Mouse (Mus musculus): Measurements from ENCODE around the gene Aifm3. TPM values are rescaled to one million over a fixed set of nuclear protein-coding genes. Genes with fewer than 3 reads are reported as not detected.
A peak's percentile ranks its signal among the peaks of the same experiment; 100 is the strongest.

The Aifm3 gene
- polyA plus RNA-seq (2016; fragmentation: Nextera tagmentation; extraction: Ambion mirVana): 3.0 and 4.5 TPM in 2 replicates

DNA sequence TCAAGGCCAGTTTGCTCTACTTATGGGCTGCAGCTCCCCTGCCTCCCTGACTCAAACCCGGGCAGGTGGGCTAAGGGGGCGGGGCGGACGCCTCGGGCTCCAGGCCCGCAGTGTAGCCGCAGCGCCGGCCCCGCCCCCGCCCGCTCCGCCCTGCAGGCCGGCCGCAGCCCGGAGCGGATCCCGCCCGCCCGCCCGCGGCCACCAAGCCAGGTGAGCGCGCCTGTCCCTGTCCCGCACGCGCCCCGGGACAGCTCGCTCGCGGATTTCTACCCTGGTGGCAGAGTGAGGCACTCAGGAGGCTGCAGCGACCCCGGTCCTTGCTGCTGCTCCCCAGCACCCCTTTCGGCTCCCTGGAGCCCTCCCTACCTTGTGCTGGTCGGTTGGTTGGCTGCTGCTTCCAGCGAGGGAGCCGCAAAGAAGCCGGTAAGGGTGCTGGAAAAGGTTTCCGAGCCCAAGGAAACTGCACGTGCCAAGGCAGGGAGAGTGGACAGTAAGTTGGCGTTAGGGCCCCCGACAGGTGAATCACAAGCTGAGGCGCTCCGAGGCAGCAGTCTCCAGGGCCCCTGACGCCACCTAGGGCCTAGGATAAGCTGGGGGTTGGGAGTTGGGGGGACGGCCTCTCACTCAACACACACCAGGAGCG is at the start of gene Aifm3:
Gene Aifm3, plus strand, starts transcription at position 143 of the 643 bp plus-strand sequence.
- Histone ChIP-seq H3K36me3 (peaks cover 24% of the 10 kb centered on the region), H3K9me3 (replicated peaks) (no peaks in the 10 kb centered on the region), H3K4me1 (peaks cover 10% of the 10 kb centered on the region), H3K27ac (no peak within 1 kb of the TSS), H3K27me3 (peaks cover 25% of the 10 kb centered on the region), H3K9ac (peak within 1 kb of the TSS; percentile 62), H3K4me3 (peak within 1 kb of the TSS; percentile 41), H3K4me2 (replicated peaks) (peak within 1 kb of the TSS; percentile 85)
- peak; percentile 60 for ATAC-seq (ENCODE audit: low FRiP score)
- 1% methylated on average over 47 of the region's 47 CpGs for WGBS

DNA sequence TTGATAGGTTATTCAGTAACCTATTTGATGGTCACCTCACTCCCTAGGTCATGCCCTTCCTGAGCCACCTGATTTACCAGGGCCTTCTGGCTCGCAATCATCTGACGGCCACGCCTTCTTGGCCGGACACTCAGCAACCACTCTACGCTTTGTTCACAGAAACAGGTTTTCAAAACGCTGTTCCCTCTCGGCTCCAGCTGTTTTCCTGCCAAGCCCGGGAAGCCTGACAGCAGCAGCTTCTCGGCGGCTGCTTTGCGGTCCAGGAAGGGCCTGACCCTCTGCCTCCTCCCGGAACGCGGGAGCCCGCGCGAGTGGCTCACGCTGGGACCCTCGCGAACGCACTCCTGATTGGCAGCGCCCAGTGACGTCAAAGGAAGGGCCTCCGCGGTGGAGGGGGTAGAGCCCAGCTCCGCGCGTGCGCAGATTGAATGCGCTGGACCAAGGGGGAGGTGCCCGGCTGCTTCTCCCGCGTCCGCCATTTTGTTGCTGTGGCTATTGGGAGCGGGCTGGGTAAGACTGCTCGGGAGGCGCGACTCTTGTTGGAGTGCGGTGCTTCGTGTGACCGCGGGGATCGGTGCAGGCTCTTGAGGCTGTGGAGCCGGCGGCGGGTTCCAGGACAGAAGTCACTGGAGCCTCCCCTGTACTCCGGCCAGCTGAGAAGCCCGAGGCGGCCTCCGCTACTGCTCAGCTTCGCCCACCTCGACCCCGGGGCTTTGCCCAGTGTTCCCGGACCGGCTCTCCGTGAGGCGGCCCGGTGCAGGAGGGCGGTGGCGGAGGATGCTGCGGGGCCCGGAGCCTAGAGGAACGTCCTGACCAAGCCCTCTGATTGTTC is 37.7 kb upstream of the Aifm3 start, which contains the start of gene Crkl:
Gene Crkl, plus strand, starts transcription at position 447 of the 832 bp plus-strand sequence.
- H3K27me3 ChIP-seq: no peaks in the 10 kb centered on the region
- H3K4me2 ChIP-seq (replicated peaks): peak within 1 kb of the TSS; percentile 88
- peak within 1 kb of the TSS; percentile 96 for H3K9ac ChIP-seq
- H3K36me3 ChIP-seq: peaks cover 16% of the 10 kb centered on the region
- WGBS: under 1% methylated on average over 63 of the region's 63 CpGs
- ATAC-seq (ENCODE audit: low FRiP score): peak; percentile 96
- peak within 1 kb of the TSS; percentile 97 for H3K27ac ChIP-seq
- no peaks in the 10 kb centered on the region for H3K9me3 ChIP-seq (replicated peaks)
- H3K4me3 ChIP-seq: peak within 1 kb of the TSS; percentile 97
- H3K4me1 ChIP-seq: peaks cover 20% of the 10 kb centered on the region

DNA sequence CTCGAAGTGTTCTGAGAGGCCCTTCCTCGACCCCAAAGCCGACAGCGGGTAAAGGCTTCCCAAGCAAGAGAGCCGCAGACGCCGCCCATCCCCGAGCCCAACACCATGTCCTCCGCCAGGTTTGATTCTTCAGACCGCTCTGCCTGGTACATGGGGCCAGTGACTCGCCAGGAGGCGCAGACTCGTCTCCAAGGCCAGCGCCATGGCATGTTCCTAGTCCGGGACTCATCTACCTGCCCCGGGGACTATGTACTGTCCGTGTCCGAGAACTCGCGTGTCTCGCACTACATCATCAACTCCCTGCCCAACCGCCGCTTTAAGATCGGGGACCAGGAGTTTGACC is 37.1 kb upstream of the Aifm3 start:
- Histone ChIP-seq H3K9me3 (replicated peaks) (no peaks in the 10 kb centered on the region), H3K4me1 (peaks cover 20% of the 10 kb centered on the region), H3K4me2 (replicated peaks) (peak overlapping the region; percentile 88), H3K9ac (peak overlapping the region; percentile 96), H3K27ac (peak overlapping the region; percentile 97), H3K36me3 (peaks cover 21% of the 10 kb centered on the region), H3K4me3 (peak overlapping the region; percentile 97), H3K27me3 (no peaks in the 10 kb centered on the region)
- peak; percentile 69 for ATAC-seq (ENCODE audit: low FRiP score)
- WGBS: under 1% methylated on average over 24 of the region's 24 CpGs

DNA sequence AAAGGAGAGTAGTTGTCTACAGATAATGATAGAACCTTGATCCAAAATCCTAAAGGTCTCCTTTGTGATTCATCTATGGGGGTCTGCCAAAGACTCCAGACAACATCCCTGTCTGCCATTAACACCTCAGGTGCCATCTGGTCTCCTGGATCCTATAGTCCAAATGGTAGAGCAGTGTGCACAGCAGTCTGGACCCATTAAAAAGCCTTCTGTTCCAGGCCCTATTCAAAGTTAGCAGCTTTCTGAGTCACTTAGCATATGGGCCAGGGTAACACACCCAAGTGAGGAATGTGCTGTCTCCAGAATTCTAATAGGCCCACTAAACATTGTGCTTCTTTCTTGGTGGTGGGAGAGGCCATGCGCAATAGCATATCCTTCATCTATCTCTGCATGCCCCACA is 32.5 kb upstream of the Aifm3 start:
- Histone ChIP-seq H3K9me3 (replicated peaks) (no peaks in the 10 kb centered on the region), H3K9ac (no peak overlapping the region), H3K36me3 (peaks cover 39% of the 10 kb centered on the region), H3K4me2 (replicated peaks) (no peak overlapping the region), H3K27me3 (no peaks in the 10 kb centered on the region), H3K4me1 (peaks cover 15% of the 10 kb centered on the region), H3K4me3 (no peak overlapping the region), H3K27ac (no peak overlapping the region)
- ATAC-seq (ENCODE audit: low FRiP score): no peak
- 96% methylated on average over 1 of the region's 1 CpGs for WGBS

DNA sequence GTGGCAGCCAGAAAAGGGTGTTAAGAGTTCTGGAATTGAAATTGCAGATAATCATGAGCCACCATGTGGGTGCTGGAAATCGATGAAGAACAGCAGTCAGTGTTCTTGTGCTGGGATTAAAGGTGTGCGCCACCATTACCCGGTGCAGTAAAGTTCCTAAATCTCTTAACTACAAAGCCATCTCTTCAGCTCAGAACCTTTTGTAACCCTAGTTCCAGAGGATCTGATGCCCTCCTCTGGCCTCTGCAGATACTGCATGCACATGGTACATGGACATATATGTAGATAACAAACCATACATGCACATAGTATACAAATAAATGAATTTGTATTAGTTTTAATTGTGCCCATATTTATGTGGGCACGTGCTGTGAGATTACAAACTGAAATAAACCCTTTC is 29.2 kb upstream of the Aifm3 start:
- no peak for ATAC-seq (ENCODE audit: low FRiP score)
- WGBS: 91% methylated on average over 4 of the region's 4 CpGs
- Histone ChIP-seq H3K36me3 (peaks cover 33% of the 10 kb centered on the region), H3K4me1 (peaks cover 1% of the 10 kb centered on the region), H3K9ac (no peak overlapping the region), H3K4me3 (no peak overlapping the region), H3K27me3 (no peaks in the 10 kb centered on the region), H3K9me3 (replicated peaks) (no peaks in the 10 kb centered on the region), H3K27ac (no peak overlapping the region), H3K4me2 (replicated peaks) (no peak overlapping the region)

DNA sequence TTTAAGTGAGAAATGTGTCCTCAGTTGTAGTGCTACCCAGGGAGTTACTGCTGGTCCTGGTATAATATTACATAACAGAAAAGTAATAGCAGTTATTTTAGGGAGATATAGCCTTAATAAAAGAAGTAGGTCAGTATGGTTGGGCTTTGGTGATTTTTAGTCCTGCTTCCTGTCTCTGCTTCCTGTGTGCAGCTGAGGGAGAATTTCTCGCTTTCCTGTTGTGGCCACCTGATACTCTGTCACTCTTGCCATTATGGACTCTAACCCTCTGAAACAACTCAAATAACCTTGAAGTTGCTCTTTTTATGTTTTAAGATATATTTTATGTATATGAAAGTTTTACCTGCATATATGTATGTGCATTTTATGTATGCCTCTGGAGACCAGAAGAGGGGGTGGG is 27.8 kb upstream of the Aifm3 start:
- 94% methylated on average over 1 of the region's 1 CpGs for WGBS

DNA sequence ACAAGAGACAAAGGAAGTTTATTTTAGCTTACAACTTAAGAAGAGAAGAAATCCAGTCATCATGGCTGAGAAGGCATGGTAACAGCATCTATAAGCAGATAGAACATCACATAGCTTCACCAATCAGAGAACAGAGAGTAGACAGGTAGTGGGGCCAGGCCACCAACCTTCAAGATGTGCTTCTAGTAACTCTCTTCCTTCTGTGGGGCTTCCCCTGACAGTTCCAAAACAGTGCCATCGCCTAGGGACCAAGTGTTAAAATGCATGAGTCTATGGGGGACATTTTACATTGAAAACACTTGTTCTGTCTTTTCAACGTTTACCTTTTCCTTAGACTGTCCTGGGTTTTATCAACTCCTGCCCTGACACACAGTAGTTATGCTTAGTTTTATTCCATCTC is 26.2 kb upstream of the Aifm3 start:
- Histone ChIP-seq H3K27me3 (no peaks in the 10 kb centered on the region), H3K4me3 (no peak overlapping the region), H3K36me3 (peaks cover 11% of the 10 kb centered on the region), H3K4me1 (no peaks in the 10 kb centered on the region), H3K9ac (no peak overlapping the region), H3K27ac (no peak overlapping the region), H3K9me3 (replicated peaks) (no peaks in the 10 kb centered on the region), H3K4me2 (replicated peaks) (no peak overlapping the region)
- 96% methylated on average over 2 of the region's 2 CpGs for WGBS
- no peak for ATAC-seq (ENCODE audit: low FRiP score)

More for the DNA sequence above, 27.8 kb upstream of the Aifm3 start:
- no peaks in the 10 kb centered on the region for H3K4me1 ChIP-seq
- H3K27ac ChIP-seq: no peak overlapping the region
- no peak overlapping the region for H3K4me3 ChIP-seq
- H3K4me2 ChIP-seq (replicated peaks): no peak overlapping the region
- H3K36me3 ChIP-seq: peaks cover 23% of the 10 kb centered on the region
- no peak overlapping the region for H3K9ac ChIP-seq
- no peaks in the 10 kb centered on the region for H3K9me3 ChIP-seq (replicated peaks)
- no peak for ATAC-seq (ENCODE audit: low FRiP score)
- H3K27me3 ChIP-seq: no peaks in the 10 kb centered on the region

DNA sequence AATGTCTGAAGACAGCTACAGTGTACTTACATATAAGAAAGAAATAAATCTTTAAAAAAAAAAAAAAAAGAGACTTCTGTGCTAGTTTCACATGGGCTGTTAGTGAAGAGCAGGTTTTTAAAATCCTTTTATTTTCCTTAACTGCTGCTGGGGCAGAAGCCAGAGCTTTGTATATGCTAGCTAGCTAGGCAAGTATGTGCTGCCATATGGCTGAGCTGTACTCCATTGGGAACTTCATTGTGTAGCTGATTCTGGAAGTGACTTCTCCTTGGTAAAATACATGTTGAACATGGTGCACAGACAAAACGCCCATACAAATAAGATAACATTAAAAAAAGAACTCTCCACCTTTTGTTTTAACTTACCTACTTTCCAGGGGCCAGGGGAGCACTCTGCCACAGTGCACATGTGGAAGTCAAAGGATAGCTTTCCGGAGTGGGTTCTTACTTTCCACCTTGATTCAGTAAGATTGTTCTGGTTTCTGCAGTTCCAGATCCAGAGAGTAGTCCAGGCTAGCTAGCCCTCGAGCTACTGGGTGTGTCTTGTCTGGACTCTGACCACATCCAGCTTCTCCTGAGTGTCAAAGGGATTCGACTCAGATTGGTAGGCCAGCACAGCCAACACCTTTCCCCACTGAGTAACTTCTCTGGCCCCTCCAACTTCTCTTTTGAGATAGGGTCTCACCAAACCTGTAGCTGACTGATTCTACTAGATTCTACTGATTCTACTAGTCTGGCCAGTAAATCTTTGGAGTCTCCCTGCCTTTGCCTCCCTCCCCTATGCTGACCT is 22.3 kb upstream of the Aifm3 start:
- Histone ChIP-seq H3K4me3 (no peak overlapping the region), H3K4me2 (replicated peaks) (no peak overlapping the region), H3K36me3 (peaks cover 20% of the 10 kb centered on the region), H3K27me3 (no peaks in the 10 kb centered on the region), H3K4me1 (no peaks in the 10 kb centered on the region), H3K9me3 (replicated peaks) (no peaks in the 10 kb centered on the region), H3K9ac (no peak overlapping the region), H3K27ac (no peak overlapping the region)
- 91% methylated on average over 4 of the region's 4 CpGs for WGBS
- ATAC-seq (ENCODE audit: low FRiP score): no peak

DNA sequence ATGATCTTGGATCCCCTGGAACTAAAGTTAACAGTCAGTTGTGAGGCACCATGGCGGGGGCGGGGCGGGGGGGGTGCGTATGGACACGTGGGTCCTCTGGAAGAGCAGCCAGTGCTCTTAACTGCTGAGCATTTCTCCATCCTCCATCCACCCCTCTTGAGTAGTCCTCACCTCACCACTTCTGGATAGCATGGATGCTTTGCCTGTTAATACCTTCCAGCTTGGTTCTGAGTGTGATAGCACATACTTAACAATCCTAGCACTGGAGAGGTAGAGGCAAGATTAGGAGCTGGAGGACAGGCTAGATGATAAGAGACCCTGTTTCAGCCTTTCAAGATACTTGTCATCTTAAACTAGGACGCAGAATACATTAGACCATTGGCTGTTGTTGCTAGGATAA is 16.9 kb upstream of the Aifm3 start:
- no peaks in the 10 kb centered on the region for H3K27me3 ChIP-seq
- WGBS: 90% methylated on average over 6 of the region's 6 CpGs

DNA sequence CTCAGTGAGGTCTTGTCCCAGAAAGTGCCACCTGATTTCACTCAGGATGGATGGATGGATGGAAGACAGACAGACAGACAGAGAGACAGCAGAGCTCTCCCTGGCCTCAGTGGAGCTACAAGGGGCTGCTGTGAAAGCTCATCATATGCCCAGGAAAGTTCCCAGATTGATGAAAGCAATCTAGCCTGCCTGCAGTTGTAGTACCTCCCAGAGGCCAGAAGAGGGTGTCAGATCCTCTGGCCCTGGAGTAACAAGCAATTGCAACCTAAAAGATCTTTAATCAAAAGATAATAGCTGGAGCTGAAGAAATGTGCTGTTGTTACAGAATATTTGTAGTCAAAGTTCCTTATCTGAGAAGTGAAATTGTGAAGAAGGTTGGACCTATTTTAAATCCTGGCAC is 15.3 kb upstream of the Aifm3 start:
- Histone ChIP-seq H3K36me3 (peaks cover 28% of the 10 kb centered on the region), H3K4me1 (no peaks in the 10 kb centered on the region), H3K9me3 (replicated peaks) (no peaks in the 10 kb centered on the region), H3K27me3 (no peaks in the 10 kb centered on the region), H3K4me3 (no peak overlapping the region), H3K9ac (no peak overlapping the region), H3K27ac (no peak overlapping the region), H3K4me2 (replicated peaks) (no peak overlapping the region)
- ATAC-seq (ENCODE audit: low FRiP score): no peak

More for the DNA sequence above, 16.9 kb upstream of the Aifm3 start:
- H3K4me3 ChIP-seq: no peak overlapping the region
- no peak for ATAC-seq (ENCODE audit: low FRiP score)
- H3K4me2 ChIP-seq (replicated peaks): no peak overlapping the region
- H3K36me3 ChIP-seq: peaks cover 29% of the 10 kb centered on the region
- H3K4me1 ChIP-seq: no peaks in the 10 kb centered on the region
- H3K9me3 ChIP-seq (replicated peaks): no peaks in the 10 kb centered on the region
- no peak overlapping the region for H3K9ac ChIP-seq
- H3K27ac ChIP-seq: no peak overlapping the region

DNA sequence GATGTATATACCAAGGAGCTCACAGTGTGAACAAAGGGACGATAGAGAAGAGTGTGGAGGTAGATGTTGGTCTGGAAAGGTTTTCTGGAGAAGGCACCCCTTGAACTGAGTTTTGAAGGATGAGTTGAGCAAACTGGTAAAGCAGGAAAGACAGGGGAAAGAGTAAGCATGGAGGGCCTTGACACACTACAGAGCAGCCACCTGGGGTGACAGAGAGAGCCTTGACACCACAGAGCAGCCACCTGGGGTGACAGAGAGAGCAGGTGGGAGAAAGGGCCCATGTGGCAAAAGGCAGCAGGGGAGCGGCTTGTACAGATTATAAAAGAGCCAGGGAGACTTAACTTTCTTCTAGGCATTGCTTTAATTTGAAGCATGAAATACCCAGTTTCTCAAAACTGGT is 14.7 kb upstream of the Aifm3 start:
- Histone ChIP-seq H3K27ac (no peak overlapping the region), H3K9me3 (replicated peaks) (no peaks in the 10 kb centered on the region), H3K4me3 (no peak overlapping the region), H3K9ac (no peak overlapping the region), H3K27me3 (no peaks in the 10 kb centered on the region), H3K4me1 (no peaks in the 10 kb centered on the region), H3K36me3 (peaks cover 28% of the 10 kb centered on the region), H3K4me2 (replicated peaks) (no peak overlapping the region)
- 93% methylated on average over 2 of the region's 2 CpGs for WGBS
- no peak for ATAC-seq (ENCODE audit: low FRiP score)

DNA sequence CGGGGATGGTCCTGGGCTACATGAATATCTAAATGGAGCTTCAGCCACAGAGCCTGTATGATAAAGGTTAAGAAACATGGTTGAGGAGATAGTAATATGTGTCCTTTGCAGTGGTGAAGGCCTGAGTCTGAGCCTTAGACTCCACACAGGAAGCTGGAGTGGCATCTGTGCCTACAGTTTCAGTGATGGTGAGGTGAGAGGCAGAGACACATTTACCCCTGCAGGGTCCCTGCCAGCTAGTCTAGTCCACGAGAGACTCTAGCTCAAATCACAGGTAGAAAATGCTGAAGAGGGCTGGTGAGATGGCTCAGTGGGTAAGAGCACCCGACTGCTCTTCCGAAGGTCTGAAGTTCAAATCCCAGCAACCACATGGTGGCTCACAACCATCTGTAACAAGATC is 14.1 kb upstream of the Aifm3 start:
- no peak overlapping the region for H3K9ac ChIP-seq
- H3K4me2 ChIP-seq (replicated peaks): no peak overlapping the region
- H3K4me1 ChIP-seq: no peaks in the 10 kb centered on the region
- no peak overlapping the region for H3K4me3 ChIP-seq
- no peaks in the 10 kb centered on the region for H3K9me3 ChIP-seq (replicated peaks)
- 93% methylated on average over 4 of the region's 4 CpGs for WGBS
- H3K36me3 ChIP-seq: peaks cover 28% of the 10 kb centered on the region
- no peaks in the 10 kb centered on the region for H3K27me3 ChIP-seq
- H3K27ac ChIP-seq: no peak overlapping the region
- ATAC-seq (ENCODE audit: low FRiP score): no peak

Measured in hindbrain, embryonic 12.5 days (tissue).